Mouse (Mus musculus): ENCODE results near the gene Tmem177.

Tmem177 gene

GRCm38 (mm10) chr1:119889347-119889746, 23.7 kb downstream of the Tmem177 start:
- no peak for DNase-seq

- no peak for DNase-seq
These were observed 26.7 kb downstream of the Tmem177 start for GRCm38 (mm10) chr1:119886320-119886719.

- DNase-seq: no peak
These were observed 28.7 kb downstream of the Tmem177 start for GRCm38 (mm10) chr1:119884272-119884671.

GRCm38 (mm10) chr1:119878909-119879308, 34.1 kb downstream of the Tmem177 start:
- DNase-seq: no peak

DNA sequence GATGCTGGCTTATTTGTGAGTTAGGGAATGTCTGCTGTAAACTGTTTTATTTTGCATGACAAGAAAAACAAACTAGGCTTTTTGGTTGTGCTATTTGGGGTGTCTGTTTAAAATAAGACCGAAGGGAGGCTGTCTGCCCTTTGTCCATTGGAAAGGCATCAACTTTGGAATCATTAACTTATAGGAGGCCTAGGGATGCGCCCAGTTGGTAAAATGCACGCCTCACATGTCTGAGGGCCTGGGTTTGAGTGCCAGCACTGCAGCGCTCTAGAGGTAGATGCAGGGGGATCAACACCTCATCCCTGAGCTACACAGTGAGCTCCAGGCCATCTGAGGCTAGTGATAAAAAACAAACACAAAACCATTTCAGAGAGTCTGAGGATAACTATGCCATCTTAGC, 35.5 kb downstream of the Tmem177 start:
- DNase-seq: no peak

GRCm38 (mm10) chr1:119868395-119869161, 44.4 kb downstream of the Tmem177 start:
- no peak for DNase-seq

DNA sequence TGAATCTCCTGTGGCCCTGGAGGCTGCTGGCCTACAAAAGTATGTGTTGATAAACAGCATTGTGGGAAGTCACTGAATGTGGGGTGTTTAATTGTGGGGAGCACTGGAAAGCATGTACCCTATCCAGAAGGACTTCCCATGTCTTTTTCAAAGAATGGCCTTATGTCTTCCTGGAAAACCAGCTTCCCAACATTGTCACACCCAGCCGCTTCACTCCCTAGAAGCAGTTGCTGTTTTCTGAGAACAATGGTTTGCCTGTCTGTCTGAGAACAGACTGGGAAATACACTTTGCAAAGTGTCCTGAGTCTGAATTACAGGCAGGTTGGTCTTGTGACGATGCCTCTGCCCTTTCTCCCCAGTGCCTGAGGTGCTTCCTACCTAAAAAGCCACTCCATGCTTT, 45.7 kb downstream of the Tmem177 start:
- DNase-seq: no peak

DNA sequence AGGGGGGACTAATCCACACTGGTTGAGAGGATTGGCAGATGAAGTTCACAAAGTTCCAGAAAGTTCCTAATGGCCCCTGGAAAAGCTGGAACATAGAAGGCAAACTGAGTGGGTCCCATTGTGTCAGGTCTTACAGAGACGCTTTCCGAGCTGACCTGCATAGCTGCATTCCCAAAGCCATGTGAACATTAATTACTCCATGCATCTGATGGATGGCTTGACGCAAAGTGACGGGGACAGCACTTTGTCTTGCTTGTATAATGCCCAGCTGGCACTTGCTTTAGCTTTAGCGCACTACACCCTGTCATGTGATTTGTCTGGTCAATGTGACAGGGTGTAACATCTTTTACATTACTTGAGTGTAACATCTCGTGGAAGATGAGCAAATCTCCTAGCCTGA, 47.7 kb downstream of the Tmem177 start:
- no peak for DNase-seq

GRCm38 (mm10) chr1:119863507-119864296, 49.3 kb downstream of the Tmem177 start:
- DNase-seq: no peak

DNA sequence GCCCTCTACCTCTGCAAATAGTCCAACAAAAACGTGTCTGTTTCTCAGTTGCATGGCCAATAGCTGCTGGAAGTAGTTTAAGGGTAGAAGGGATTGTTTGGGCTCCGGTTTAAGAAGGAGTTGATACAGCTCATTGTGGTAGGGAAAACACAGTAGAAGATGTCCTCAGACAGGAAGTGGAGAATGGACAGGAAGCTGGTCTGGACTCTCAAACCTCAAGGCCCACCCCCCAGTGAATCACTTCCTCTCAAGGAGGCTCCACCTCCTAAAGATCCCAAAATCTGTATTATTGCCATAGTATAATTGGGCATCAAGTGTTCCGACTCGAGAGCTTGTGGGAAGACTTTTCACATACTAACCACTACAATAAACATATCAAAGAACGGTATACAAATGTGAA, 53.4 kb downstream of the Tmem177 start:
- DNase-seq: no peak

Measured in thymus, adult 18-20 months (tissue).